Mouse (Mus musculus) testis, adult 2 months (tissue): ENCODE measurements around the gene App.

ENCODE experiments used
- CTCF ChIP-seq: fragments of 200-500 bp; IDR thresholded peaks from 2 replicates; pipeline ENCODE4 v1.5.1; 2012; ENCODE audit warnings: low read depth, mild to moderate bottlenecking, inconsistent platforms, low read length, moderate library complexity; ENCODE audit not compliant: control insufficient read depth, insufficient read depth, insufficient replicate concordance
- POLR2A ChIP-seq: fragments of 200-500 bp; IDR thresholded peaks from 2 replicates; pipeline ENCODE4 v1.6.1; 2012; ENCODE audit warnings: low read depth, mild to moderate bottlenecking, inconsistent platforms, low read length, moderate library complexity; ENCODE audit not compliant: control insufficient read depth

DNA sequence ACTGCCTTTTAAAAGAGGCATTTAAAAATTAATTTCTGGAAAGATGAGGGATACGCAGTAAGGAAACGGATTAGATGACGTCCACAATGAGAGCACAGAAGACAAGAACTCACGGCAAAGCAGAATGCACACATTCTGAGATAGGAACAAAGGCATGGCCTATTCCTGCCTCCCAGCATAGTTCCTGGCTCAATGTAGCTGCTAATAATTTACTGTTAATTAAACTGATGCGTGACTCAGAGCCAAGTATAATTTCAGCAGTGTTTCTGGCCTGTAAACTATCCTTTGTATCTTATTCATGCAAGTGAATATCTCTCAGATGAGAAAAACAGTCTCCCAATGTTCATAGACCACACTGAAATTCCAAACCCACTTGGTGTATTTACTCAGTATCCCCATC is 154.3 kb downstream of the App start:
- TF ChIP-seq CTCF (no peak), POLR2A (no peak)
